Mouse (Mus musculus): Measurements from ENCODE around the gene 4930548H24Rik.

DNA sequence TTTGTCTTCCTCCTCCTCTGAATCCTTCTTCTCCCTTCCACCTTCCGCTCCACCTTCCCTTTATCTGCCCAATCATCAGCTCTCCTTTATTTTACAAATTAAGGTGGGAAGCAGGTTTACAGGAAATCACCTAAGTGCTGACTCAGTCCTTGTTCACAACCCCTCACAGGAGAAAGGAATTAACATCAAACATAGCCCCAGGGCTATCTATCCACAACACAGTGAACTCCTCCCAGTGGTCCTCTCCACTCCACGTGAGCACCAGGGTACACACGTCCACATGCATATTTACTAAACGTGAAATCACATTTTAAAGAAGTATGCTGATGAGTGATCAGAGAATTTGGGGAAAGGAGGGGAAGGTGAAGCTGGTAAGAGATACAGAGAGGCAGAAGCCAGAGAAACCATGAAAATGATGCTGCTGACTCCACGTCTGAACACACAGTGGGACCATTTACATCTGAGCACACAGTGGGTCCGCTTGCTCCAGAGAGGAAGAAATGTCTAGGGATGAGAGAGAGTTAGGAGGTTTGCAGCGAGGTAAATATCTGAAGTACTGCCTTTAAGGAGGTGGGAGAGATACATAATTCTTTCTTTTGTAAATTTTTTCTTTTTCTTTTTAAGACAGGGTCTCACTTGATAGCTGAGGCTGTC, 3.7 kb downstream of the 4930548H24Rik start:
- TF ChIP-seq CTCF (IDR thresholded peaks at IDR 0.05; ENCODE audit: control insufficient read depth, insufficient read depth, low read length) (no peak), POLR2A (IDR thresholded peaks at IDR 0.05; ENCODE audit: borderline replicate concordance, control insufficient read depth, low read depth, low read length) (no peak)

Measured in bone marrow, adult 2 months (tissue).